Mouse (Mus musculus): ENCODE measurements around the gene 6030445D17Rik. TPM values are rescaled to one million over a fixed set of nuclear protein-coding genes. Genes with fewer than 3 reads are reported as not detected.

Gene 6030445D17Rik
- 0.16 and 0.21 TPM in 2 replicates for polyA plus RNA-seq (2015; fragmentation: Nextera tagmentation; extraction: Ambion mirVana)

DNA sequence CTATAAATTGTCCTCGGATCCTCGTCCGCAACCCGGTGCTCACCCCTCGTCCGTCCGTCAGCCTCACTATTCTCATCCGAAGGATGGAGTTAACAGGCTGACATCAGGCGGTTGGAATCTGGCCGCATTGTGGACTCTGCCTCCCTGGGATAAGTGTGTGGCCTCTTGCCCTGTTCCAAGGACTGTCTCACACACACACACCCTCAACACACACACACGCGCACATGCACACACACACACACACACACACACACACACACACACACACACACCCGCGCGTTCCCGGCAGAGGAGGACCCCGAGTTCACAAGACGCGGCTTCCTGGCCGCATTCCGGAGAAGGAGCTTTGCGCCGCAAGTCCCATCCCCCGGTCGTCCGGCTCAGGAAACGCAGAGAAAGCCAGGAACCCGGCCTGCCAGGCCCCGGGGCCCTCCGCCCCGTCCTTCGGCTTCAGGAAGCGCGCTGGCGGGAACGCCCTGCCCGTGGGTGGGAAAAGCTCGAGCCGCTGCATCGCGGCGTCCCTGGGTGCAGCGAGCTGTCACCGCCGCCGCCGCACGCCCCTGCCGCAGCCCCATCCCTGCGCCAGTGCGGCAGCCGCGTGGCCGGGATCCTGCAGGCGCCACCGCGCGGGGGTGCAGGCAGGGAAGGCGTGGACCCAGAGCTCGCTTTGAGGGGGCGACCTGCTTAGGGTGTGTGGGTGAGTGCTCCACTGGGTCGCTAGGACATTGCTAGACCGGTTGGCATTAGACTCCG is at the start of gene 6030445D17Rik:
Gene 6030445D17Rik (plus strand): TSS at position 165 of the 753 bp plus-strand sequence.
- peak; percentile 36 for DNase-seq (ENCODE audit: low spot score)

DNA sequence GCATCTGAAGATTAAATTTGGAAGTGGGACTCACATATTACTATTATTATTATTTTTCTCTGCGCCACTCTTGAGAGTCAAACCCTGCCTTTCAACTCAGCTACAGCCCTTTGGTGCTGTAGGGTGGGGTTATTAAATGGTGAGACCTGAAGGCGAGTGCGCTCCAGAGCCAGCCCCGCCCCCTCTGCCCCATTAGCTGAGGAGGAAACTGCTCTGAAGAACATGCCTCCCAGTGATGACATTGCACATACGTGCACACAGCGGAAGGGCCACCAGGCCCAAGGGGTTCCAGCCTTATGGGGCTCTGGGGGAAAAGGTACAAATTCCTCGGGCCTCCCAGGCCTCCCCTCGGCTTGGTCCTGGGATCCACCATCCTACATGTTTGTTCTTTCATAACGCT is 46.6 kb upstream of the 6030445D17Rik start:
- no peak for DNase-seq (ENCODE audit: low spot score)

DNA sequence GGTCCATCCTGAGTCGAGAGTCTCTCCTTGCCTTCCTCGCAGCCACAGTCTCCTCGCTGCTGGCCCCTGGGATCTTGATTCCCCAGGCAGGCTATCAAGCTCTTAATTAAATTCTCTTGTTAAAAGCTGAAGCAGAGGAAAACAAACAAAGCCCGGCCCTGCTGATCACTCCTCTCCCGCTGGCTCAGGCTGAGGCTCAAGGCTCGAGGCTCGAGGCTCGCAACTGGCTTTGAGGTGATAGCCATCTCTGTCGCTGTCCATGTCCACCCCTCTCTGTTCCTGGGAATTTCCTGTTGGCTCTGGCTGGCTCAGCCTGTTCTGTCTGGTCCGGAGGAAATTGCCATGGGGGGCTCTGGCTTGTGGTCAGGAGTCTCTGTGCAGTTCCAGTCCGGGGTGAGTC is 43.1 kb upstream of the 6030445D17Rik start:
- no peak for DNase-seq (ENCODE audit: low spot score)

DNA sequence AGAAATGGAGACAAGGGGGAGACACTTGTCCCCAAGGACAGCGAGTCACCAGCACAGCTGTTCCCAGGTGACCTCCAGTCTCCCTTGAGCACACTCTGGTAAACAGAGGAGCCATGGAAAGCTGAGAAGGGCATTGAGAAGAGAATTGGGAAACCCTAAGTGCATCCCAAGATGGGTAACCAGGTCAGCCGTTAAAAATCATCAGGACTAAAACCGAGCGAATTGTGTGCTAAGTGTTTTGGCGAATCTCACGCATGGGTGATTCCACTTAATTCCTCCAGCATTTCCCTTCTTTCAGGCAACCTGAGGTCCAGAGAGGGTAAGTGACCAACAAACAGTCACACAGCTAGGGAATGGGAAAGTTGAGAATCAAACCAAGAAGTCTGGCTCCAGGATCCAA is 42.7 kb upstream of the 6030445D17Rik start:
- no peak for DNase-seq (ENCODE audit: low spot score)

DNA sequence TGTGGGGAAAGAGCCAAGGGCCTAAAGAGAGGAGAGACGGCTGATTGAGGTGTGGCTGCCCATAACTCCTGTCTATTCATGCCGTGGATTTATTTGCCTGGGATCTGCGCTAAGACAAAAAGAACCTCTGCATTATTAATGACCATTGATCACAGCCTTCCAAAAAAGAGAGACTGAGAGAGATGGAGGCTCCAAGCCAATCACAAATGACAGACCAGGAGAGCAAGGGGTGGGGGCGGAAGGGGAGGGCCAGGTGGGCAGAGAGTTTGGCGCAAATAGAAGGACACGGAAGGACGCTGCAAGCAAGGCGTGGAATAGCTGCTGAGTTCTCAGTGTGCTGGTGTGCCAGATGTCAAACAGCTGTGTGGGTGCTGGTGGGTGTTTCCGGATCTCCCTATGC is 38.8 kb upstream of the 6030445D17Rik start, which contains the start of gene Htr1d:
Gene Htr1d (plus strand): TSS at position 301 of the 400 bp plus-strand sequence.
- no peak for DNase-seq (ENCODE audit: low spot score)

DNA sequence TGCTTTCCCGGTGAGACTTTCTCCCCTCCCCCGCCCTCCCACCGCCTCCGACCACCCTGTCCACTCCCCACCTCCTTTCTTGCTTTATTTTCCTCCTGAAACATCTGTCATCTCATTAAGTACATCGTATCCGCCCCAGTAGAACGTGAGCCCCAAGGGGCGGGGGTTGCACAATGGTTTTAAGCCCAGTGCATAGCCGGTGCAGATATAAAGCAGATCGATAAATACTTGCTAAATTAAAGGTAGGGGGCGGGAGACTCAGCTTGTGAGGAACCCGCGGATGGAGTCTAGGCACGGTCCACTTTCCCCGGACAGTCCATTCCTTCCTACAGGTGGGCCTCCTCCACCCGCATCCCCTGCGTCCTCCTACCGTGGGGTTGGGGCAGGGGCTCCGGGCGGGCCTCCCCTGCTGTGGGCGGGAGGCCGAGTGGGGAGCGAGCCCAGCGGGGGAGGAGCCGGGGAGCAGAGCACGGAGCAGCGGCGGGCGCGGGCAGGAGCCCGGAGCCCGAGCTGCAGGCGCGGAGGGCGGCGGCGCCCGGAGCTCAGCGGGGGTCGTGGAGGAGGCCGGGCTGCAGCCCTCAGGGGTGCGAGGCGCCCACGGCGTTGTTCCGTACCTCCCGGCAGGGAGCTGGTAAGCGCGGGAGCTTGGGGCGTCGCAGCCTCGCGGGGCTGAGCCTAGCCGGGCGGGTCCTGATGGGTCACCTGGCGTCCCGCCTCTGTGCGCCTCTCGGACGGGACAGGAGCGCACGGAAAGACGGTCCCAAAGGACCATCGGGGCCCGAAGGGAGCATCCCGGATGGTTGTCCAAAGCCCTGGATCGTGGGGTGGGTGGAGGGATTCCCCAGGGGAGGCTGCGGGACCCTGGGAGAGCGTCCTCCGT is 37.7 kb upstream of the 6030445D17Rik start:
- DNase-seq (ENCODE audit: low spot score), result no peak

DNA sequence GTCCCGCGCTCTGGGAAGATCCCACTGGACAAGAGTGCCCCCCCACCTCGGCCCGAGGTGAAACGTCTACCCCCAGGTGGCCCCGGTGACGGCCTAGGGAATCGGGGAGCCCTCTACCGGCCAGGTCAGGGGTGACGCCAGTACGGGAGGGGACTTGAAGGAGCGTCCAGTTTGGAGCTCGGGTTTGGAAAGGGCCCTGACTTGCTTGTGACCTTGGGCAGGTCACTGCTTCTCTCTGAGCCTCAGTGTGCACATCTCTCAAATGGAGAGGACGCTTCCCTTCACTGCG is 37.1 kb upstream of the 6030445D17Rik start:
- DNase-seq (ENCODE audit: low spot score), result peak; percentile 20

DNA sequence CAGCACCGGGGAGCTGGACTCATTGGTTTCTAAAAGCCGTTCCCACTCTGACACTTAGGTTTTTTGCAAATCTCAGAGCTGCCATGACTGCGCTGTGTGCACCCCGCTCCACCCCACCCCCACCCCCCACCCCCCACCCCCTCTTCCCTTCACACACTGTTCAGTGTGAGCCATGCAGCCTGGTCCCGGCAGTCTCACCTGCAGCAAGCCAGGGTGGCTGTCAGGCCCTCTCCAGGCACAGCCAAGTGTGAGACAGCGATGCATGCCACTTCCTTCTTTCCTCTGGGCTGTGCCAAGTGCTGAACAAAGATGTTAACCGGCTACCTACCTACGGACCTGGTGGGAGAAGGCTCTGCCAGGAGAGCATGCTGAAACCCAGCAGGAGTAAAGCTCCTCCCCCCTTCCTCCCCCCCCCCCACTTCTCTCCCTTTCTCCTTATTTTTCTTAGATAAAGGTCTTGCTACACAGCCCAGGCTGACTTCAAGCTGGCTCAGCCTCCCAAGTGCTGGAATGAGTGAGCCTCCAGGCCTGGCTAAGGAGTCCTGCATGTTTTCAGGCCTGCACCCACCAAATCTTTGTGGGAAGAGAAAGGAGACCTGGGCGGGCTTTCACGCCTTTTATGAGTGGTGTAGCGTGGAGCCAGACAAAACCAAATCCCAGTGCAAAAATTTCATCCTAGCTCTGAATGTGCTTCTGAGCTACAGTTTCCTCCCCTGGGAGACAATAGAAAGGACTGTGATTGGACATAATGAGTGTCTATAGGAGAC is 31.3 kb upstream of the 6030445D17Rik start:
- DNase-seq (ENCODE audit: low spot score), result no peak

DNA sequence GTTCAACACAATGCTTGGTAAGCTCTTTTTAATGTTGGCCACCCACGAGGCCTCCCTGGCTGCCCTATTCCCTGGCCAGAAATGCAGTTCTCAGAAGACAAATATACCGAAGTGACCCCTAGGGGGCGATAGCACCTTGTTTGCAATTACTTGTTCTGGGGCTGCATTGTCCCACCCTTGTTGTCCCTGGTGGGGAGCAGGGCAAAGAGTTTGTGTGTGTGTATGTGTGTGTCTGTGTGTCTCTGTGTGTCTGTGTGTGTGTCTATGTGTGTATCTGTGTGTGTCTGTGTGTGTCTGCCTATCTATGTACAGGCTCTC is 30.7 kb upstream of the 6030445D17Rik start:
- peak; percentile 66 for DNase-seq (ENCODE audit: low spot score)

DNA sequence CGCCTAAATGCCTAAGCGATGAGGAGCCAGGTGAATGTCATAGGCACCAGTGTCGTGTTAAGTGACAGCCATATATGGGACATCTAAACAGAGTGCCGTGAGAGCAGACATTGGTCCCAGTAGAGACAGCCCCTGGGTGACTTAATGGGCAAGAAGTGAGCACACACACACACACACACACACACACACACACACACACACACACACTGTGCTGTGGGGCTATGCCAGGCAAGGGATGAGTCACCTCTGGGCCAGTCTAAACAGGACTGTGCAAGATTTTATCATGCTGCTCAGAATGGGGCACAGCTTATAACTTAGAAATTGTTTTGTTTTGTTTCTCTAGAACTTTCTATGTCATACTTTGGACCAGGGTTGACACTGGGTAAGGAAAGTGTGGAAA is 28.0 kb upstream of the 6030445D17Rik start:
- DNase-seq (ENCODE audit: low spot score), result no peak

DNA sequence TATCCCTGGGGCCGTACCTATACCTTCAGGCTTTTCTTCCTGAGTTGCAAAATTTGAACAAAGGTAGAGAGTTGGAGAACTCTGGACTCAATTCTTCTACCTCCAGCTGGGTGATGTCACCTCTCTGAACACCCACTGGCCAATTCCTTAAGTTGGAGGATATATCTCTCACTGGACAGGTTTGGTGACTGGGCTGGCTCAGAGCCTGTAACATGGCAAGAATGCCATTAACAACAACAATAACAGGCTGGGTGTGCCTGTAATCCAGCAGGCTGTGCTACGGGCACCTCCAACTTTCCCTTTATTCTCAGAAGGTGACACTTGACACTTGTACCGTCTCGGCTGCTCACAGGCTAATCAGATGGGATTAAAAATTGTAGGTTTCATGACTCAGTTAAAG is 22.9 kb upstream of the 6030445D17Rik start:
- DNase-seq (ENCODE audit: low spot score), result no peak

DNA sequence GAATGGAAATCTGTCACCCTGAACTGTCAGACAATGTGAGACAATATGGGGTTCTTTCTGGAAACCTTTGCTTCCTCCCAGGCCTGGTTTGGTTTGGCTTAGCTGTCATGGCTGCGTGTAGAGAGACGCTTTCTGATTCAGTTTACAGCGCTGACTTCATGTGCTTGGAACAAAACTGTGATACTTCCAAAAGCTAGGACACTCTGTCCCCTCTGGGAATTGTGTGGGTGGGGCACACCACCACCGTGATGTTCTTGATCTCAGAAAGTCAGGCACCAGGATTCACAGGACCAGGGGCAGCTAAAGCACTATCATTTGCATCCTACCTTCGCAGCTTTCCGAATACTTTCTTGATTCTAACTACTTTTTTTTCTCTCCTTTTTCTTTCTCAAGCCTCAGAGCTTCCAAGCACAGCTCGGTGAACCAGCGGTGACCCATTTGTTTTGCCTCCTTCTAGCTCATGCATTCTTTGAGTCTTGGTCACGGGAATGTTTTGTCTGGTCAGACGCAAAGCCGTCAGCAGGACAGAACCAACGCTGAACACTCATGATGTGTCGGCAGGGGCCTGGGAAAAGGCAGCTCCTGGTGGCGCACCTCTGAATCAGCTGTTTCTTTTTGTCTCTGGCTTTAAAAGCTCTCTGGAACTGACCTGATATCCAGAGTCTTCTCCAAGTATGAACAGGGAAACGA is 20.6 kb upstream of the 6030445D17Rik start:
- no peak for DNase-seq (ENCODE audit: low spot score)

DNA sequence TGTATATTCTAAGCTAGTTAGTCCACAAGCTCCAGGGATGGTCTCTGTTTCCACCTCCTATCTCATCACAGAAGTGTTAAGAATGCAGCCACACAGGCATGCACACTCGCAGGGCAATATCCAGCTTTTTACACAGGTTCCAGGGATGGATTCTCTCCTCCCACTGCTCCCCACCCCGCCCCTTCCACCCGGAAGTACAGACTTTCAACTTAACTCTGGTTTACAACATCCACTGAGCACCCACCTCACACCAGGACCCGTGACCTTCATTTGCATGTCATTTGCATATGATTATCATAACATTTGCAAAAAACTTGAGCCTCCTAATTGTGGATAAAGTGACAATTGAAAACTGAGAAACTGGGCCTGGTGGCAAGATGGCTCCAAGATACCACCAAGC is 17.5 kb upstream of the 6030445D17Rik start:
- DNase-seq (ENCODE audit: low spot score), result no peak

DNA sequence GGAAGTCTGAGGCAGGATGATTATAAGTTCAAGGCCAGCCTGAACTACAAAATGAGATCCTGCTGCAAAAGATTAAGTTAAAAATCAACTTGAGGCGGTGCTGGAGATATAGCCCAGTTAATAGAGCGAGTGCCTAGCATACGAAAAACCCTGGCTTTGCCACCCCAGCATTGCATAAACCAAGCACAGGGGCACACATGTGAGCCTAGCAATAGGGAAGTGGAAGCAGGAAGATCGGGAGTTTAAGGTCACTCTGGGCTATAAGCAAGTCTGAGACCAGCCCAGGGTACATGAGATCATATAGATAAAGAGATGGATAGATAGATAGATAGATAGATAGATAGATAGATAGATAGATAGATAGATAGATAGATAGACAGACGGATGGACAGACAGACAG is 12.3 kb upstream of the 6030445D17Rik start:
- no peak for DNase-seq (ENCODE audit: low spot score)

DNA sequence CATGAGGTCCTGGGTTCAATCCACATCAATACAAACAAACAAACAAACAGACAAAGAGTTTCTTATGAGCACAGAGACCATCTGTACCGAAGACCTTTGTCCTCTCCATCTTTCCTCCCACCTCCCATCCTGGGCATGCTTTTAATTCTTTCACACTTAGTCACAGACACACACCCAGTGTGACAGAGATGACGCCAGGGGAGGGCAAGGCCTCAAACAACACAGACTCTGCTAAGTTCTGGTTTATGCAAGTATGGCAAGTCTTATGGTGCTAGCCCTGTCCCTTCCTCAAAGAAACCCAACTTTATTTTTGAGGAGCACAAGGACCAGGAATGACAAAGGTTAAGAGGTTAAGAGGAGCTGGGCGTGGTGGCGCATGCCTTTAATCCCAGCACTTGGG is 11.8 kb upstream of the 6030445D17Rik start:
- no peak for DNase-seq (ENCODE audit: low spot score)

DNA sequence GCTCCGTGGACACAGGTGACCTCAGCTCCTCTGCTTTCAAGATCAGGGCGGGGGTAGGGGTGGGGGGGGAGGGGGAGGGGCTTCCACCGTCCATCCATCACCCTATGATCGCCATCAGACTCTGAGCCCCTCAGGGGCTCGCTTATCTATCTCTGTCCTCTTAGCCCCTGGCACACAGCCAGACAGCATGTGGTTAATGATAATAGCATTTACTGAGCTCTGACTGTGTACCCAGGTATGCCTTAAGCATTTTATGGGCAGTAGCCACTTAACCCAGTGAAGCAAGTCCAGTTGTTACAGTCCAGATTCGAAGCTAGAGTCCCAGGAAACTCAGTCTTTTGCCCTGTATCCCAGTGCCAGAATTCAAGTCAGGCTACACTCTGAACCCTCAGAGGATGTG is 10.5 kb upstream of the 6030445D17Rik start:
- no peak for DNase-seq (ENCODE audit: low spot score)

DNA sequence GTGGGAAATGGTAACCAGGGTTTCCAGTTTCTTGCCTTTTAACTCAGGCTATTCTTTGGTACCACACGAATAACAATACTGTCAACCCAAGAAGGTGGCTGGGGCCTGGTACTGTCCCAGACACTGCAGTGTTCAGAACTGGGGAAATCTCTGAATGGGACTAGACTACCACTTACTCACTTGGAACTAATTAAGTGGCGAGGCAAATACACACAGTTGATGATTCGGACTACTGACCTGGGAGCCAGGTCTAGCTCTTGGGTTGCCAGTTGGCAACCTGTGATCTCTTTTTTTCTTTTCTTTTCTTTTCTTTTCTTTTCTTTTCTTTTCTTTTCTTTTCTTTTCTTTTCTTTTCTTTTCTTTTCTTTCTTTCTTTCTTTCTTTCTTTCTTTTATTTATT is 9.8 kb upstream of the 6030445D17Rik start:
- no peak for DNase-seq (ENCODE audit: low spot score)

DNA sequence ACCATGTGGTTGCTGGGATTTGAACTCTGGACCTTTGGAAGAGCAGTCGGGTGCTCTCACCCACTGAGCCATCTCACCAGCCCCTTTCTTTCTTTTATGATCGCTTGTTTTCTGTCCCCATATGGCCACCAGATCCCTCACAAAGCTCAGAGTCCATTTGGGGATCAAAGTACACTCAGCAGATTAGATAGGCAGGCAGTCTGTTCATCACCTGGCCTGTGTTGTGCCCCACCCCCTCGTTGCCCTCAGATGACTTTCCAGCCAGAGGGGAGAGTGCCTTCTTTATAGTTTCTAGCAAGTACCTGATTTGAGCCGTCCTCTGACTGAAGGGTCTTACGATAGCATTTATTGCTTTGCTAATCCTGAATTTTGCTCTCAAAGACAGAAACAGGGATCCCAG is 9.3 kb upstream of the 6030445D17Rik start:
- no peak for DNase-seq (ENCODE audit: low spot score)

DNA sequence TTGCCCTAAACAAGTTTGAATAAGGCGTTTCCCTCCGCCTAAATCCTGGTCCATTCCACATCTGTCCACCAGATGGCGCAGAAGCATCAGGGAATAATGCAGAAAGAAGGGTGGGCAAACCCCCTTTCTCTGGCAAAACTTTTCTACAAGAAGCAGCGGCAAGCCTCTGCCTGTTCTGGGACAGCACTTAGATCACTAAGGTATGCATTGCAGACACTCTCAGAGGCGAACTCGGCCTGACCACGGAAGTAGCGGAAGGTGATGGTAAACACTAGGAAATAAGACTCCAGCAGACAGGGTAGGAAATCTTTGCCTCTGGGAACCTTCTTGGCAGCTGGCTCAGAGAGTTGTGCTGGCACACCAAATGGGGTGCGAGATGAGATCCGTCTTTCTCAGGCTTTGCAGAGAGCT is 7.2 kb upstream of the 6030445D17Rik start:
- DNase-seq (ENCODE audit: low spot score), result peak; percentile 70

DNA sequence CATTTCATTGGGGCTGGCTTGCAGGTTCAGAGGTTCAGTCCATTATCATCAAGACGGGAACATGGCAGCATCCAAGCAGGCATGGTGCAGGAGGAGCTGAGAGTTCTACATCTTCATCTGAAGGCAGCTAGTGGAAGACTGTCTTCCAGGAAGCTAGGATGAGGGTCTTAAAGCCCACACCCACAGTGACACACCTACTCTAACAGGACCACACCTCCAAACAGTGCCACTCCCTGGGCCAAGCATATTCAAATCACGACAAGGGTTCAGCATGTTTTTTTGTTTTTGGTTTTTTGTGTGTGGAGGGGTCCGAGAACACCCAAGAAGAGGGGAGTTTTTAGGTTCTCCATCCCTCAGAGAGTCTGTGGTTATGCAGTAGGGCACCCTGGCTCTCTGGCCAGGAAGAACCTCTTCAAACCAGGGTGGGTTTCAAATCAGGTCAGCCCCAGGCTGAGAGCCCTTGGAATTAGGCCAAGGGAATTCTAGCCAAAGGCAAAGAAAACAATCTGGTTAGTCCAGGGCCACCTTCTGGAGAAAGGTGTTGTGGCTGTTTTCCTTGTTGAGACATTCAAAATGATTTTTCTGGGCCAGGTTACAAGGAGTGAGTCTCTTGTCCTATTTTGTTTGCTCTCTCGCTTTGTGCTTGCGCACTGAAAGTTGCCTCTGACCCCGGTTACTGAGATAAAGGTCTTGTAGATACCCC is 5.4 kb upstream of the 6030445D17Rik start:
- no peak for DNase-seq (ENCODE audit: low spot score)

DNA sequence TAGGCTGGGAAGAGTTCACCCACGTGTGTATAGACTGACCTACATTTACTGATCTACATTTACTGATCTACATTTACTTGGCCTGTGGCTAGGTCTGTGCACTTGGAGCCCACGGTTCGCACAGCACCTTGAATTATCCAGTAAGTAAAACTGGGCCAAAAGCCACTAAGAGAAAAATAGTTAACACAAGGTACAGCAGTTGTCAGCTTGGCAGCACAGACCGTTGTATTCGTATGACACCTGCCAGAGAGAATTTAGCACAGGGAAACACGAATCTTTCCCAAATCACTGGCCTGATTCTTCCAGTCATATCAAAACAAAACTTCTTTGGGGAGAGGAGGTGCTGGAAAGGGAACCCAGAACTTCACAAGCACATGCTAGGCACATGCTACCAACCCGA is 3.8 kb upstream of the 6030445D17Rik start:
- no peak for DNase-seq (ENCODE audit: low spot score)

All from thymus, postnatal 0 days (tissue).